Mouse (Mus musculus) ES-E14 (cell line): ENCODE measurements around the gene Ccpg1os. TPM values are rescaled to one million over a fixed set of nuclear protein-coding genes. Genes with fewer than 3 reads are reported as not detected.
A peak's percentile ranks its signal among the peaks of the same experiment; 100 is the strongest.

Experiments
- DNase-seq: peaks from one replicate; pipeline ENCODE4 v3.0.0-alpha.2; 2013; ENCODE audit warnings: low read depth, low spot score
- H3K27ac ChIP-seq: 2 replicates; pipeline ENCODE4 v1.5.1; 2012; ENCODE audit warnings: low read depth, mild to moderate bottlenecking, low read length, moderate library complexity, mixed read lengths; ENCODE audit not compliant: poor library complexity, insufficient read depth, severe bottlenecking
- H3K36me3 ChIP-seq: 2 replicates; pipeline ENCODE4 v1.6.1; 2012; ENCODE audit warnings: mild to moderate bottlenecking, low read length, moderate library complexity, mixed read lengths; ENCODE audit not compliant: control insufficient read depth, poor library complexity, insufficient read depth, severe bottlenecking
- H3K4me1 ChIP-seq, 2 experiments: fragments of 150-350 bp in 1 of 2; sonication (generic) in 1 of 2; 2 replicates each; pipeline ENCODE4 v1.6.1; 2012; ENCODE audit warnings: low read length in 2 of 2, mild to moderate bottlenecking in 1 of 2, mixed read lengths in 1 of 2; ENCODE audit not compliant: control insufficient read depth in 2 of 2, insufficient read depth in 2 of 2, poor library complexity in 1 of 2
- H3K4me3 ChIP-seq, 2 experiments: fragments of 150-350 bp in 1 of 2; sonication (generic) in 1 of 2; 2 replicates each; pipeline ENCODE4 v1.5.1; 2012; ENCODE audit warnings: low read length in 2 of 2, low read depth in 1 of 2, mild to moderate bottlenecking in 1 of 2, mixed read lengths in 1 of 2; ENCODE audit not compliant: insufficient read depth in 1 of 2, poor library complexity in 1 of 2, severe bottlenecking in 1 of 2
- H3K9ac ChIP-seq: 2 replicates; pipeline ENCODE4 v1.6.1; 2012; ENCODE audit warnings: low read depth, mild to moderate bottlenecking, low read length, mixed read lengths; ENCODE audit not compliant: poor library complexity, insufficient read depth, severe bottlenecking
- H3K9me3 ChIP-seq: fragments of 150-350 bp; sonication (generic); 2 replicates; pipeline ENCODE4 v1.6.1; 2012; ENCODE audit warnings: low read depth, mild to moderate bottlenecking, low read length; ENCODE audit not compliant: control insufficient read depth, insufficient read depth
- CHD2 ChIP-seq: IDR thresholded peaks from 2 replicates; pipeline ENCODE4 v1.6.1; 2014; ENCODE audit warnings: mild to moderate bottlenecking, low read depth, low read length, inconsistent platforms
- HCFC1 ChIP-seq: IDR thresholded peaks from 2 replicates; pipeline ENCODE4 v1.6.1; 2012; ENCODE audit warnings: low read length, inconsistent platforms, borderline replicate concordance; ENCODE audit not compliant: insufficient read depth
- MAFK ChIP-seq: IDR thresholded peaks from 2 replicates; pipeline ENCODE4 v1.6.1; 2014; ENCODE audit warnings: mild to moderate bottlenecking, low read depth, low read length, inconsistent platforms; ENCODE audit not compliant: insufficient read depth
- ZC3H11A ChIP-seq: IDR thresholded peaks from 2 replicates; pipeline ENCODE4 v1.6.1; 2012; ENCODE audit warnings: low read depth, mild to moderate bottlenecking, inconsistent platforms, low read length, borderline replicate concordance
- ZNF384 ChIP-seq: IDR thresholded peaks from 2 replicates; pipeline ENCODE4 v1.6.1; 2012; ENCODE audit warnings: low read depth, low read length, inconsistent platforms
- in situ Hi-C, 2 experiments: fragments of 600-800 bp; cut with MboI; formaldehyde crosslinking; loops; one replicate each; pipeline ENCODE4 v1.15.1; 2025; ENCODE audit warnings: low sequenced_read_pairs in 2 of 2, inconsistent platforms in 1 of 2; ENCODE audit not compliant: unreplicated experiment in 2 of 2
- total RNA-seq: library from RNA; depleted of rRNA; stranded (reverse); fragments of 300-350 nt; gene quantifications from 2 replicates; pipeline ENCODE4 v1.2.3, GENCODE M21; 2012

Gene Ccpg1os
- total RNA-seq, 1 experiment = 7.1 TPM

DNA sequence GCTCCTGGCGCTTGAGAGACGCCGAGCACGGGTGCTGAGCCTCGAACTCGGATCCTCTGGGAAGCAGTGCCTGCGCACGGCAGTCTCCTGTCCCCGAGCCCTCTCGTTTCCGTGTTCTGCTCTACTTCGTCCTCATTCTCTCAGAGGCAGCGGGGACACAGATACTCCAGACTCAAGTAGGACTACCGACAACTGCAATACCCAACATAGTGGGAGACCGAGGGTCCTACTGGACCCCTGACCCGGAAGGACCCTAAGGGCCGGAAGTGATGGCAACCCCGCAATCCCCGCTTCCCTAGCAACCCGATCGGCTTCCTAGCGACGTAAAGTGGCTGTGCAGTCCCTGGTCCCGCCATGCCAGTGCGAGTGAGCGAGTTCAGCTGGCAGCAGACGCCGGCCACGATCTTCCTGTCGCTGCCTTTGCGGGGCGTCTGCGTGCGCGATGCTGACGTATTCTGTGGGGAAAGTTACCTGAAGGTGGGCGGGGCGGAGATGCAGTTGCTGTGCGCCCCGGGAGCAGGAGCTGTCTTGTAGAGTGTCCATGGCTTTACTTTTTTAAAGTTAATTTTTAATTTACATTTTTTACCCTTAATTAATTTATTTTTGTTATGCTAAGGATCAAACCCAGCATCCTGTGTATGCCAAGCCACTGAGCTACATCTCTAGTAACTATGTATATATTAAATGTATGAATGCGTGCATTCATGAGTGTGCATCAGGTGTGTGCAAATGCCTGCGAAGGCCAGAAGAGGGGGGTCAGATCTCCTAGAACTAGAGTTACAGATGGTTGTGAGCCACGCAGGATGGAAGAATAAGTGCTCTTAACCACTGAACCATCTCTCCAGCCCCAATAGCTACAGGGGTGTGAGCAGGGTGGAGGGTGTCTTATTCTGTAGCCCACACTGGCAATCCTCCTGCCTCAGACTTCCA is 26.4 kb downstream of the Ccpg1os start, which contains the start of the genes Dyx1c1 and Gm44503:
Dyx1c1 (plus strand) TSS at position 265 of the 930 bp plus-strand sequence.
Gm44503 (plus strand) TSS at position 332 of the 930 bp plus-strand sequence.
- H3K9ac ChIP-seq = peak within 1 kb of the TSS; percentile 77
- H3K36me3 ChIP-seq = no peaks in the 10 kb centered on the region
- in situ Hi-C loops = no loop called here
- peak within 1 kb of the TSS; percentile 82 to 92 for H3K4me3 ChIP-seq
- peak; percentile 68 for DNase-seq
- TF ChIP-seq HCFC1 (peak; percentile 45; the same call in 1 of the 2 replicates), ZNF384 (no peak)
- peak within 1 kb of the TSS; percentile 8; the same call in 1 of the 2 replicates for H3K27ac ChIP-seq
- peaks cover 5% of the 10 kb centered on the region in 2 experiments; a peak in 3 of 4 replicates for H3K4me1 ChIP-seq
- no peaks in the 10 kb centered on the region for H3K9me3 ChIP-seq

DNA sequence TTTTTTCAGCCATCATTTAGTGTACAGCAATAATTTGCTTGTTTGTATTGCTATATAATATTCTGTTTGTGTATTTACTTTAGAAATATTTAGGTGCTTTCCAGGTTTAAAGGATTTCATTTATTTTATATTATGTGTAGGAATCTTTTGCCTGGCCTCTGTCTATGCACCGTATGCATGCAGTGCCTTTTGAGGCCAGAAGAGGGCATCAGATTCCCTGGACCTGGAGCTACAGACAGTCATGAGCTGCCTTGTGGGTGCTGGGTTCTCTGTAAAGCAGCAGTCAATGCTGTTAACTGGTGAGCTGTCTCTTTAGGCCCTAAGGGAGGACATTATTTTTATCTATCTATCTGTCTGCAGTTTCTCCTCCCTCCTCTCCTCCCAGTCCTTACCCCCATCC is 29.6 kb downstream of the Ccpg1os start:
- in situ Hi-C loops = no loop called here
- H3K27ac ChIP-seq = no peak overlapping the region
- DNase-seq = peak; percentile 52
- no peak overlapping the region for H3K9ac ChIP-seq
- H3K4me3 ChIP-seq = no peak overlapping the region
- no peaks in the 10 kb centered on the region for H3K4me1 ChIP-seq
- TF ChIP-seq MAFK (no peak), ZC3H11A (peak; percentile 36; the same call in 1 of the 2 replicates), CHD2 (no peak), ZNF384 (0 out of 2 replicates have a peak, but pooled peaks have one; percentile 48), HCFC1 (no peak)
- no peaks in the 10 kb centered on the region for H3K9me3 ChIP-seq
- H3K36me3 ChIP-seq = no peaks in the 10 kb centered on the region

DNA sequence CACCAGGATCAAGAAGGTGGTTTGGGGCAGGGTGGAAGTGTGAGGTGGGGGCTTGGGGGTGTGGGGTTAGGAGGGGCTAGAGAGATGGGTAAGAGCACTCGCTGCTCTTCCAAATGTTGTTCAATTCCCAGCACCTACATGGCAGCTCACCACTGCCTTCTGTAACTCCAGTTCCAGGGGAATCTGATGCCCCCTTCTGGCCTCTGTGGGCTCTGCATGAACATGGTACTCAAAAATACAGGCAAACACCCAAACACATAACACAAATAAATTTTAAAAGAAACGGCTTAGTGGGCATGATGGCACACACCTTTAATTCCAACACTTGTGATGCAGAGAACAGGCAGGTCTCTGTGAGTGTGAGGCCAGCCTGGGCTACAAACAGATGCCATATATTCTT is 30.4 kb downstream of the Ccpg1os start:
- Histone ChIP-seq H3K4me1 (no peaks in the 10 kb centered on the region), H3K36me3 (no peaks in the 10 kb centered on the region), H3K27ac (no peak overlapping the region), H3K9ac (no peak overlapping the region), H3K4me3 (no peak overlapping the region), H3K9me3 (no peaks in the 10 kb centered on the region)
- peak; percentile 54 for DNase-seq
- in situ Hi-C loops = no loop called here
- no peak for TF ChIP-seq ZC3H11A
- TF ChIP-seq HCFC1 = no peak
- no peak for TF ChIP-seq ZNF384
- no peak for TF ChIP-seq CHD2
- no peak for TF ChIP-seq MAFK

DNA sequence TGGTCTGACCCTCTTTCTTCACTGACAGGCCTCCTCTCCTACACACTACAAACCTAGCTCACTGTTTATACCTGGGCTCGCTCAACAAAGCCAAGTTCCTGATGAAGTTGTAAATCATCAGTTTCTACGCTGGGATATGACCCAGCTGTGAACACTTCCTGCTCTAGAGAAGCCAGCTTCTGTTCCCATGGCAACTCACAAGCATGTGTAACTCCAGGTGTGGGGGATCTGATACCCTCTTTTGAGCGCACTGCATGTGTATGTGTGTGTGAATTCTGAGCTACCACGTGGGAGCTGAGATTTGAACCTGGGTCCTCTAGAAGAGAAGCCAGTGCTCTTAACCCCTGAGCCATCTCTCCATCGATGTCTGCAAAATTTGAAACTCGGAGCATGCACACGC is 35.6 kb downstream of the Ccpg1os start:
- Histone ChIP-seq H3K27ac (no peak overlapping the region), H3K36me3 (no peaks in the 10 kb centered on the region), H3K4me1 (no peaks in the 10 kb centered on the region), H3K9ac (no peak overlapping the region), H3K4me3 (no peak overlapping the region), H3K9me3 (no peaks in the 10 kb centered on the region)
- no peak for DNase-seq
- in situ Hi-C loops = no loop called here
- TF ChIP-seq ZNF384 (no peak), ZC3H11A (no peak)
